Mouse (Mus musculus) embryonic facial prominence, embryonic 14.5 days (tissue): ENCODE data around the gene Cmbl. TPM values are rescaled to one million over a fixed set of nuclear protein-coding genes. Genes with fewer than 3 reads are reported as not detected.

Experiments used
- ATAC-seq: fragments of 200-750 bp; cut with Nextera tagmentation; 2 replicates; pipeline ENCODE4 v1.8.0; 2017; ENCODE audit warnings: low read depth, moderate number of reproducible peaks, moderate TSS enrichment
- DNase-seq: peaks from one replicate; pipeline ENCODE4 v3.0.0-alpha.2; 2015; ENCODE audit warnings: low spot score
- H3K27ac ChIP-seq: fragments of 300-500 bp; sonication (generic); replicated peaks from 2 replicates; pipeline ENCODE4 v1.5.1; 2014; ENCODE audit warnings: low read depth, mild to moderate bottlenecking, low read length, moderate library complexity
- H3K27me3 ChIP-seq: fragments of 300-500 bp; sonication (generic); replicated peaks from 2 replicates; pipeline ENCODE4 v1.6.1; 2014; ENCODE audit warnings: low read length; ENCODE audit not compliant: control insufficient read depth, insufficient read depth
- H3K36me3 ChIP-seq: fragments of 300-500 bp; sonication (generic); 2 replicates; pipeline ENCODE4 v1.6.1; 2014; ENCODE audit warnings: low read length, mixed read lengths; ENCODE audit not compliant: control insufficient read depth, insufficient read depth
- H3K4me1 ChIP-seq: fragments of 300-500 bp; sonication (generic); 2 replicates; pipeline ENCODE4 v1.6.1; 2014; ENCODE audit warnings: antibody characterized with exemption, low read length; ENCODE audit not compliant: control insufficient read depth, insufficient read depth
- H3K4me2 ChIP-seq: fragments of 300-500 bp; sonication (generic); 2 replicates; pipeline ENCODE4 v1.6.1; 2014; ENCODE audit warnings: low read depth, mild to moderate bottlenecking, low read length, moderate library complexity, mixed read lengths
- H3K4me3 ChIP-seq: fragments of 300-500 bp; sonication (generic); 2 replicates; pipeline ENCODE4 v1.5.1; 2014; ENCODE audit warnings: low read depth, mild to moderate bottlenecking, low read length
- H3K9ac ChIP-seq: fragments of 300-500 bp; sonication (generic); 2 replicates; pipeline ENCODE4 v1.6.1; 2014; ENCODE audit warnings: low read depth, mild to moderate bottlenecking, low read length, moderate library complexity, mixed read lengths
- H3K9me3 ChIP-seq: fragments of 300-500 bp; sonication (generic); 2 replicates; pipeline ENCODE4 v1.6.1; 2016; ENCODE audit warnings: low read length; ENCODE audit not compliant: control insufficient read depth
- WGBS: fragments of 180-500 bp; shearing (Covaris S2); extraction: QIAGEN DNeasy Blood & Tissue Kit; methylation state at CpG from one replicate; pipeline ENCODE4 v1.1.7; 2014; 5-methylcytosine and 5-hydroxymethylcytosine counted together
- polyA plus RNA-seq: library from polyadenylated mRNA; unstranded; fragments of >200 nt; fragmentation: Nextera tagmentation; extraction: Ambion mirVana; gene quantifications from 2 replicates; pipeline ENCODE4 v1.2.1, GENCODE M21; 2014

Cmbl gene
- polyA plus RNA-seq, 1 experiment from 2014 or later, result 11.2 TPM

DNA sequence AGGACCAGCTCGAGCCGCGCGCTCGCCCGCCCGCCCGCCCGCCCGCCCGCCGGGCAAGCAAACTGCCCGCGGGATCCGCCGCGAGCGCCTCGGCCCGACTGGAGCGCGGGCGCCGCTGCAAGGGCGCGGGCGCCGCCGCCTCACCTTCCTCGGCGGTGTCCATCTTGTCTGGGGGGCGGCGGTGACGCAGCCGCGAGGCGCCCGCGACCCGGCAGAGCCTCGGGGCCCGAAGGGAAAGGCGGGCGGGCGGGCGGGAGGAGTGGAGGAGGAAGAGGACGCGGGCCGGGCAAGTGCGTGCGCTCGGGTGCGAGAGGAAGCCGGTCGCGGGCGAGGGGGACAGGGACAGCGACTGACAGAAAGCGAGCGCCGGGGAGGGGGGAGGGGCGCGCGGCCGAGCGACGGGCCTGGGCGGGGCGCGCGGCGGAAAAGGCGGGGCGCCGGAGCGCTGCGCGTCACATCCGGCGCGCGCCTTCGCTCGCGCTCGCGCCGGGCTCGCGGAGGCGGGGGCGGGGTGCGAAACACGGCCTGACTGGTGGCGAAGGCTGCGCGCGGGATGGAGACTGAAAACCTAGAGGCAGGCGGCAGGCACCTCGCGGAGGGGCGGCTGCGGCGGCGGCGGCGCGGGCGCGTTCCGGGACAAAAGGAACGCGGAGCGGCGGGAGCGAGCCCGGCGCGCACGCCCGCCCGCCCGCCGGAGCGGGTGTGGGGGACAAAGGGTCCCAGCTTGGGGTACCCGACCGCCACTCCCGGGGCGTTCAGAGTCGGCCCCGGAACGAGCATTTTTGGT is 34.3 kb upstream of the Cmbl start, which contains the start of gene March6:
Gene March6 (minus strand): TSS at position 395 of the 787 bp plus-strand sequence.
- H3K4me1 ChIP-seq, result peaks cover 5% of the 10 kb centered on the region; the same call in 1 of the 2 replicates
- ATAC-seq (peak; percentile 93), DNase-seq (peak; percentile 96)
- H3K36me3 ChIP-seq, result peaks cover 4% of the 10 kb centered on the region; the same call in 1 of the 2 replicates
- H3K4me2 ChIP-seq, result peak within 1 kb of the TSS; percentile 82
- 1% methylated on average over 52 of the region's 132 CpGs for WGBS
- 0 out of 2 replicates have a peak, but pooled peaks cover 4% of the 10 kb centered on the region for H3K9me3 ChIP-seq
- H3K9ac ChIP-seq, result peak within 1 kb of the TSS; percentile 88
- H3K27ac ChIP-seq, result peak within 1 kb of the TSS; percentile 98
- H3K27me3 ChIP-seq, result no peaks in the 10 kb centered on the region
- peak within 1 kb of the TSS; percentile 91 for H3K4me3 ChIP-seq

DNA sequence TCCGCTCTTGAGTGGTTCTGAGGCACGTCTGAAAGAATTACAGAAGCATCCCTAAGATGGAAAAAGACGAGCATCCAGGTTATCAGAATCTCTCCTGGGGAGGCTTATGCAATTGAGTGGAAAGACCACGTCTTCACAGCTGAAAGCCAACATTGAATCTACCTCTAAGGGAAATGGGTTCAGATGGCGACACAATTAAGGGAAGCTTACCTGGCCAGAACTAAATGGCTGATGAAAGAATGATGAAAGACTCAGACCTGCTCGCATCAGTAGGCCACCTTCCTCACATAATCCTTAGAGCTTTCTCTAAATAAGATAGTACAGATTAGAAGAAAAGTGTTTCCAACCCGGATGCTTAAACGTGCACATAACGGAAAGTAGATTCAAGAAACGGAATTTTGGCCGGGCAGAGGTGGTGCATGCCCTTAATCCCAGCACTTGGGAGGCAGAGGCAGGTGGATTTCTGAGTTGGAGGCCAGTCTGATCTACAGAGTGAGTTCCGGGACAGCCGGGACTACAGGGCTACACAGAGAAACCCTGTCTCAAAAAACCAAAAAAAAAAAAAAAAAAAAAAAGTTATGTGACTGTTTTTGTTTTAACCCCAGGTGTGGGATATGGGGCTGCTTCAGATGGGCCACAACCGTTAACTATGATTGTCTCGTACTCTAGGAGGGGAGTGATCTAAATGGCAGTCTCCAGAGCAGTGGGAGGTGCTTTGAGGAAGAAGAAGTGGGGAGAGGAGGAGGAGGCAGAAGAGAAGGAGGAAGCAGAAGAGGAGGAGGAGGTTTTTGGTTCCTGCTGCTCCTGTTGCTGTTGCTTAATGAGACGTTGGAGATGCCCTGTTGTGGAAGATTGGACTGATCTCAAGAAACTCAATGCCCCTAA is 33.5 kb upstream of the Cmbl start:
- no peak for ATAC-seq
- H3K27ac ChIP-seq, result peak overlapping the region; percentile 98
- peaks cover 13% of the 10 kb centered on the region; the same call in 1 of the 2 replicates for H3K4me1 ChIP-seq
- 24% methylated on average over 16 of the region's 16 CpGs for WGBS
- H3K4me3 ChIP-seq, result peak overlapping the region; percentile 91
- H3K4me2 ChIP-seq, result peak overlapping the region; percentile 65
- H3K9ac ChIP-seq, result peak overlapping the region; percentile 88
- H3K36me3 ChIP-seq, result peaks cover 4% of the 10 kb centered on the region; the same call in 1 of the 2 replicates
- 0 out of 2 replicates have a peak, but pooled peaks cover 4% of the 10 kb centered on the region for H3K9me3 ChIP-seq
- no peaks in the 10 kb centered on the region for H3K27me3 ChIP-seq
- no peak for DNase-seq

DNA sequence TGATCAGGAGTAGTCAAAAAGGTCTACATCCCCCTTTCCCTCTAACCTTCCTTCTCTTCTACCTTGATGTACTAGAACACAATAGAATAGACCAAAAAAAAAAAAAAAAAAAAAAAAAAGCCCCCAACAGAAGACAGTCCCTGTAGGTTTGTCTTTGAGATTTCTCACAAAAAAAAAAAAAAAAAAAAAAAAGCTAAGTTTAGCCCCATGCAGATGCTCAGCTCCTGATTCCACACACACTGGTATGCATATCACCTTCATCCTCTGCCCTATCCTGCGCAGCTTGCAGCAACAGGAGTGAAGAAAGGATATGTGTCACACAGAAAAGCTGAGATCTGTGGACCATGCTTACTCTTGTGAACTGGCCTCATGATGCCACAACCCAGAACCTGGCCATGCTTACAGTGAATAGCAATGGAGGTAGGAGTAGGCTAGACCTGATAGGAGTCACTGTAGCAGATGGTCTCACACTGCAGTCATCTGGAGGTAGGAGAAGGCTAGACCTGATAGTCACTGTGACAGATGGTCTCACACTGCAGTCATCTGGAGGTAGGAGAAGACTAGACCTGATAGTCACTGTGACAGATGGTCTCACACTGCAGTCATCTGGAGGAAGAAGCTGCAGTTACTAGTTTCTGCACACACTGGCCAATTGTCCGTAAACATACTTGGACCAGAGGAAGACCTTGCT is 32.7 kb upstream of the Cmbl start:
- Histone ChIP-seq H3K9me3 (0 out of 2 replicates have a peak, but pooled peaks cover 4% of the 10 kb centered on the region), H3K27me3 (no peaks in the 10 kb centered on the region), H3K9ac (no peak overlapping the region), H3K36me3 (no peaks in the 10 kb centered on the region), H3K4me1 (peaks cover 13% of the 10 kb centered on the region; the same call in 1 of the 2 replicates), H3K4me3 (no peak overlapping the region), H3K27ac (no peak overlapping the region), H3K4me2 (peak overlapping the region; percentile 65; the same call in 1 of the 2 replicates)
- DNase-seq (no peak), ATAC-seq (no peak)
- WGBS, result 97% methylated on average over 2 of the region's 2 CpGs

DNA sequence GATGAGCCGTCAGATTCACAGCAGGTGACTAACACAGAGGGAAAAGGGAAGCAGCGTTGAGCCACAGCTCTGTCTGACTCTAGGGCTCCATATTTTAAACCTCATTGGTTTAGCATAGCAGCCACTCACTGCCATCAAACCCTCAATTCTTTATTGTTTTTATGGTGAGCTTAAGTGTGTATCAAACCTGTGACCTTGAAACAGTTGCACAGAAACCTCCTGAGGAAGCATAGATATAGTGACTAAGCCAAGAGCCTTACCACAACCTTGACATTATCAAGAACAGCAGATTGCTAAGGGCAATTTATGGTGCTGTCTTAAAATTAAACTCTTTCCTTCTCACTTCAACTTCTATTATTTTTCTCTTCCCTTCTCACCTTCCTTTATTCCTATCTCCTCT is 31.7 kb upstream of the Cmbl start:
- H3K4me3 ChIP-seq, result no peak overlapping the region
- DNase-seq, result no peak
- H3K4me1 ChIP-seq, result peaks cover 13% of the 10 kb centered on the region; the same call in 1 of the 2 replicates
- no peaks in the 10 kb centered on the region for H3K27me3 ChIP-seq
- no peak overlapping the region for H3K4me2 ChIP-seq
- H3K27ac ChIP-seq, result no peak overlapping the region
- 83% methylated on average over 2 of the region's 2 CpGs for WGBS
- no peaks in the 10 kb centered on the region for H3K36me3 ChIP-seq
- H3K9ac ChIP-seq, result no peak overlapping the region
- no peaks in the 10 kb centered on the region for H3K9me3 ChIP-seq
- ATAC-seq, result no peak

DNA sequence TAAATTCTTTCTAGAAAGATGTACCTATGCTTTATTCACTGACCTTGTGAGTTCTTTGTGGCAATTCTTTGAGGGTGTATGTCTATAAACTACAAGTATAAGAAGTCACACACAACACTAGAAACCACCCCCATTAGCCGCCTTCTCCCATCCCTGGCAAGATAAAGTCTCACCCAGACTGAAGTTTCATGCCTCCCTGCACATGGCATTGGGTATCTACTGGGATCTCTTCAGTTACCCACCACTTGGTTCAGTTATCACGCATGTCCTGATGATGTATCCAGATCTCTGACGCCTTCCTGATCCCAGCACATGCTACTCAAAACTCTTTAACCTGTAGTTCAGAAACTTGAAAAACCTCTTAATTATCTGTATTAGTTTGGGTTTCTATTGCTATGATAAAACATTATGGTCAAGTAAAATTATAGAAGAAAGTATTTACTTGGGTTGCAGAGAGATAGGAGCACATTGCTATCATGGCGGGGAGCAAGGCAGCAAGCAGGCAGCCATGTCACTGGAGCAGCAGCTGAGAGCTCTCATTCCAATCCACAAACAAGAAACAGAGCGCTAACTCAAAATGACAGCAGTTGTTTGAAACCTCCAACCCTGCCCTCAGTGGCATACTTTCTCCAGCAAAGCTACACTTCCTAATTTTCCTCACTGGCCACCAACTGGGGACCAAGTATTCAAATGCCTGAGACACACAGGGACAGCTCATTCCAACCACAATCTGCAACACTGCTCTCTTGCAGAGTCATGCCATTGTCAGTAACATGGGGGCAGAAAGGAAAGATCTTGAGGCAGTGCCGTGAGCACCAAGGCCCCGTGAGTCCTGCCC is 30.5 kb upstream of the Cmbl start:
- ATAC-seq (no peak), DNase-seq (no peak)
- Histone ChIP-seq H3K4me3 (no peak overlapping the region), H3K27me3 (no peaks in the 10 kb centered on the region), H3K9me3 (no peaks in the 10 kb centered on the region), H3K4me1 (peaks cover 8% of the 10 kb centered on the region; the same call in 1 of the 2 replicates), H3K36me3 (no peaks in the 10 kb centered on the region), H3K27ac (no peak overlapping the region), H3K9ac (no peak overlapping the region), H3K4me2 (no peak overlapping the region)
- 85% methylated on average over 7 of the region's 7 CpGs for WGBS

DNA sequence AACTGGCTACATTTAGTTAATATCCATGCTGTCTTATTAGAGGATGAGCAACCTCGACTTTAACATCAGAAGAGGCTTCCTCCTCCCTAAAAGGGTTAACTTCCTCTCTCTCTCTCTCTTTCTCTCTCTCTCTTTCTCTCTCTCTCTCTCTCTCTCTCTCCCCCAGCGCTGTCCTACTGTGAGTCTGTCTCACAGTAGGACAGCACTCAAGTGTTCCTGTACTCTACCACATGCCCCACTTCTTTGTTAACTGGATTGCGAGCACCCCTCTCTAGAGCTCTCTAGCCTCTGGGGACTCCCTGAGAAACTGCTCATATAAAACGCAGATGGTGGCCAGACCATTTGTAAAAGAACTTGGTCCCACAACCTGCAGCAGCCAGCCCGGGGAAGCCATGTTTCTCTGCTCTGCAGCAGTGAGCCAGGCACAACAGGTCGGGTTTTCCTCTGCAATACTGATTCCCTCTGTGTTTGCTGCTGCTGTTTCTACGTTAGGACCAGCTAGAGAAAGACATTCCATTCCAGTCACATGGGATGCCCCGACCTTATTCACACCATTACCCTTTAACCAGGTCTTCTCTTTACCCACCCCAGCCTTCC is 29.8 kb upstream of the Cmbl start:
- Histone ChIP-seq H3K4me1 (peaks cover 9% of the 10 kb centered on the region; the same call in 1 of the 2 replicates), H3K27me3 (no peaks in the 10 kb centered on the region), H3K4me3 (no peak overlapping the region), H3K9ac (no peak overlapping the region), H3K4me2 (no peak overlapping the region), H3K27ac (no peak overlapping the region), H3K9me3 (no peaks in the 10 kb centered on the region), H3K36me3 (no peaks in the 10 kb centered on the region)
- WGBS, result 24% methylated on average over 8 of the region's 8 CpGs
- DNase-seq (no peak), ATAC-seq (no peak)

DNA sequence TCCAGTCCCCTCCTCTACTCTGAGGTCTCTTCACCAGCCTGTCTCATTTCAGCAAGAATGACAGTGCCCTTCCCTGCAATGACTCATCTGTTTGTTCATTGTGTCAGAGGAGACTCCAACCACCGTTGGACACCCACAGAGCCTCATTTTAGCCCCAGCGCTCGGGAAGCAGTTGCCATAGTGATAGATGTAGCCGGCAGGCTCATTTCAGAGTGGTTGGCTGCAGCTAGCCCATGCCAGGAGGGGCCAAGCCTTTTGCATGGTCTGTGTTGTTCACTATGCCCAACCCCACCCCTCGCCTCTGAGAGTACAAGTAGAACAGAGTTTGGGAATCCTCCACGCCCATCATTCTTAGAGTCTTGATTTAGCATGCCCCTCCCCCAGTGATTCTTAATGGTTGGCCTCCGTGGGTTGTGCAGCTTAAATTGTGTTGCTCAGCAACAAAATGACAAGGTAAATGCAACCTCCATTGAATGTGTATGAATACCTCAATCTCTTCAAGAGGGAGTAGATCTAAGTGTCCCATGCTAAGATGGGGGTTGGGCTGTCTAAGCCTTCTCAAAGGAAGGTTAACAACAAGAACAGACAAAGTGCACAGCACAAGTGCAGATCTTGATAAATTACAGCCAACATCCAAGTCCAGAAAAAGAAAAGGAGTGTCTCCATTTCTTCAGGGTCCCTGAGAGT is 29.0 kb upstream of the Cmbl start:
- Histone ChIP-seq H3K9ac (no peak overlapping the region), H3K27ac (no peak overlapping the region), H3K4me3 (no peak overlapping the region), H3K27me3 (no peaks in the 10 kb centered on the region), H3K4me1 (peaks cover 11% of the 10 kb centered on the region; the same call in 1 of the 2 replicates), H3K9me3 (no peaks in the 10 kb centered on the region), H3K36me3 (no peaks in the 10 kb centered on the region), H3K4me2 (no peak overlapping the region)
- peak; percentile 71; the same call in 1 of the 2 replicates for ATAC-seq
- 15% methylated on average over 7 of the region's 7 CpGs for WGBS
- peak; percentile 70 for DNase-seq
